28 mouse cellular contexts compared by ENCODE assay signal in genomic region chr6:76277841-76278240, GRCm38 (mm10).
"Had no signal": no experiment of that assay in that cellular context is flagged by ENCODE, and none has a peak within 500 bp of the region (broad histone marks: within the 10 kb centered on the region; RNA-seq: fewer than 3 reads in every experiment).

No protein-coding gene starts in this region.

- H3K4me1 ChIP-seq: limb, embryonic 10.5 days; limb, embryonic 12.5 days; limb, embryonic 13.5 days; limb, embryonic 15.5 days; liver, embryonic 12.5 days; liver, embryonic 13.5 days; liver, embryonic 15.5 days; lung, embryonic 15.5 days; megakaryocyte, embryonic 14.5 days; midbrain, embryonic 10.5 days; midbrain, embryonic 12.5 days; midbrain, embryonic 13.5 days; midbrain, embryonic 15.5 days; neural tube, embryonic 12.5 days had no signal

- H3K27me3 ChIP-seq: limb, embryonic 12.5 days; limb, embryonic 13.5 days; limb, embryonic 15.5 days; liver, embryonic 12.5 days; liver, embryonic 13.5 days; liver, embryonic 15.5 days; lung, embryonic 15.5 days; megakaryocyte, embryonic 14.5 days; midbrain, embryonic 12.5 days; midbrain, embryonic 13.5 days; midbrain, embryonic 15.5 days; neural tube, embryonic 12.5 days had no signal

- H3K9ac ChIP-seq: limb, embryonic 12.5 days; limb, embryonic 13.5 days; limb, embryonic 15.5 days; liver, embryonic 12.5 days; liver, embryonic 13.5 days; liver, embryonic 14.5 days; liver, embryonic 15.5 days; liver, postnatal 0 days; lung, embryonic 14.5 days; lung, embryonic 15.5 days; midbrain, embryonic 12.5 days; midbrain, embryonic 13.5 days; midbrain, embryonic 15.5 days; neural tube, embryonic 12.5 days had no signal

- H3K36me3 ChIP-seq: limb, embryonic 10.5 days; limb, embryonic 12.5 days; limb, embryonic 13.5 days; limb, embryonic 15.5 days; liver, embryonic 12.5 days; liver, embryonic 13.5 days; liver, embryonic 15.5 days; lung, embryonic 15.5 days; midbrain, embryonic 10.5 days; midbrain, embryonic 12.5 days; midbrain, embryonic 13.5 days; midbrain, embryonic 15.5 days; neural tube, embryonic 12.5 days had no signal

- H3K27ac ChIP-seq: left cerebral cortex, adult 2 months; limb, embryonic 10.5 days; limb, embryonic 12.5 days; limb, embryonic 13.5 days; limb, embryonic 15.5 days; liver, embryonic 12.5 days; liver, embryonic 13.5 days; liver, embryonic 14.5 days; liver, embryonic 15.5 days; lung, embryonic 15.5 days; macrophage; midbrain, embryonic 10.5 days; midbrain, embryonic 12.5 days; midbrain, embryonic 13.5 days; midbrain, embryonic 15.5 days; neural tube, embryonic 12.5 days had no signal

- DNase-seq: left cerebral cortex, postnatal 4 days; liver, embryonic 13.5 days; liver, postnatal 0 days; lung, adult 18-20 months; lung, adult 2 months; lung, embryonic 14.5 days; lung, postnatal 10 days; lung, postnatal 14 days; lung, postnatal 36 days; lung, postnatal 4 days; midbrain, embryonic 14.5 days had no signal

- H3K4me3 ChIP-seq: left cerebral cortex, adult 2 months; limb, embryonic 10.5 days; limb, embryonic 12.5 days; limb, embryonic 13.5 days; limb, embryonic 15.5 days; liver, embryonic 12.5 days; liver, embryonic 13.5 days; liver, embryonic 15.5 days; lung, embryonic 15.5 days; megakaryocyte, embryonic 14.5 days; midbrain, embryonic 10.5 days; midbrain, embryonic 12.5 days; midbrain, embryonic 13.5 days; midbrain, embryonic 15.5 days; myocyte; neural tube, embryonic 12.5 days had no signal
